Mouse (Mus musculus): ENCODE measurements around the gene Map4k4. TPM values are rescaled to one million over a fixed set of nuclear protein-coding genes. Genes with fewer than 3 reads are reported as not detected.

Gene Map4k4
- polyA plus RNA-seq, 1 experiment from 2014 or later: 45.4 TPM

GRCm38 (mm10) chr1:39944972-39945323, 44.2 kb downstream of the Map4k4 start:
- WGBS: 48% methylated on average over 4 of the region's 4 CpGs
- no peak for DNase-seq (ENCODE audit: low spot score)
- no peaks in the 10 kb centered on the region for H3K9me3 ChIP-seq (replicated peaks)
- H3K4me3 ChIP-seq: no peak overlapping the region
- H3K27ac ChIP-seq: no peak overlapping the region
- peaks cover 90% of the 10 kb centered on the region for H3K4me1 ChIP-seq
- no peaks in the 10 kb centered on the region for H3K27me3 ChIP-seq (ENCODE audit: low read depth, poor library complexity, severe bottlenecking)
- no peaks in the 10 kb centered on the region for H3K36me3 ChIP-seq

- H3K9me3 ChIP-seq (replicated peaks): no peaks in the 10 kb centered on the region
- no peaks in the 10 kb centered on the region for H3K36me3 ChIP-seq
- DNase-seq (ENCODE audit: low spot score): no peak
- H3K27me3 ChIP-seq (ENCODE audit: low read depth, poor library complexity, severe bottlenecking): no peaks in the 10 kb centered on the region
- no peak overlapping the region for H3K27ac ChIP-seq
- H3K4me1 ChIP-seq: peaks cover 89% of the 10 kb centered on the region
- WGBS: 78% methylated on average over 4 of the region's 4 CpGs
- no peak overlapping the region for H3K4me3 ChIP-seq
These were observed 45.7 kb downstream of the Map4k4 start for GRCm38 (mm10) chr1:39946391-39946790.

- Histone ChIP-seq H3K27me3 (ENCODE audit: low read depth, poor library complexity, severe bottlenecking) (no peaks in the 10 kb centered on the region), H3K36me3 (no peaks in the 10 kb centered on the region), H3K9me3 (replicated peaks) (no peaks in the 10 kb centered on the region), H3K27ac (peak overlapping the region; percentile 36; the same call in 1 of the 2 replicates), H3K4me3 (no peak overlapping the region), H3K4me1 (peaks cover 89% of the 10 kb centered on the region)
- WGBS: 67% methylated on average over 6 of the region's 6 CpGs
- DNase-seq (ENCODE audit: low spot score): no peak
These were observed 46.5 kb downstream of the Map4k4 start for GRCm38 (mm10) chr1:39947179-39947578.

- Histone ChIP-seq H3K4me1 (peaks cover 89% of the 10 kb centered on the region), H3K27ac (peak overlapping the region; percentile 36; the same call in 1 of the 2 replicates), H3K36me3 (no peaks in the 10 kb centered on the region), H3K4me3 (no peak overlapping the region), H3K9me3 (replicated peaks) (no peaks in the 10 kb centered on the region), H3K27me3 (ENCODE audit: low read depth, poor library complexity, severe bottlenecking) (no peaks in the 10 kb centered on the region)
- no peak for DNase-seq (ENCODE audit: low spot score)
- 66% methylated on average over 6 of the region's 6 CpGs for WGBS
These were observed 47.1 kb downstream of the Map4k4 start for GRCm38 (mm10) chr1:39947701-39948359.

GRCm38 (mm10) chr1:39949205-39949604, 48.5 kb downstream of the Map4k4 start:
- no peaks in the 10 kb centered on the region for H3K27me3 ChIP-seq (ENCODE audit: low read depth, poor library complexity, severe bottlenecking)
- peaks cover 90% of the 10 kb centered on the region for H3K4me1 ChIP-seq
- no peak for DNase-seq (ENCODE audit: low spot score)
- no peaks in the 10 kb centered on the region for H3K36me3 ChIP-seq
- H3K27ac ChIP-seq: no peak overlapping the region
- H3K9me3 ChIP-seq (replicated peaks): no peaks in the 10 kb centered on the region
- 33% methylated on average over 5 of the region's 5 CpGs for whole genome bisulfite sequencing
- H3K4me3 ChIP-seq: no peak overlapping the region

GRCm38 (mm10) chr1:39949790-39950462, 49.2 kb downstream of the Map4k4 start:
- Histone ChIP-seq H3K9me3 (replicated peaks) (no peaks in the 10 kb centered on the region), H3K4me3 (no peak overlapping the region), H3K27me3 (ENCODE audit: low read depth, poor library complexity, severe bottlenecking) (no peaks in the 10 kb centered on the region), H3K36me3 (no peaks in the 10 kb centered on the region), H3K27ac (no peak overlapping the region), H3K4me1 (peaks cover 88% of the 10 kb centered on the region)
- DNase-seq (ENCODE audit: low spot score): peak; percentile 50
- WGBS: 40% methylated on average over 10 of the region's 10 CpGs

GRCm38 (mm10) chr1:39950590-39950989, 49.9 kb downstream of the Map4k4 start:
- no peak overlapping the region for H3K27ac ChIP-seq
- 47% methylated on average over 3 of the region's 3 CpGs for WGBS
- peaks cover 93% of the 10 kb centered on the region for H3K4me1 ChIP-seq
- H3K9me3 ChIP-seq (replicated peaks): no peaks in the 10 kb centered on the region
- H3K27me3 ChIP-seq (ENCODE audit: low read depth, poor library complexity, severe bottlenecking): no peaks in the 10 kb centered on the region
- no peaks in the 10 kb centered on the region for H3K36me3 ChIP-seq
- no peak overlapping the region for H3K4me3 ChIP-seq
- DNase-seq (ENCODE audit: low spot score): no peak

- Histone ChIP-seq H3K4me1 (peaks cover 82% of the 10 kb centered on the region), H3K9me3 (replicated peaks) (no peaks in the 10 kb centered on the region), H3K36me3 (no peaks in the 10 kb centered on the region), H3K27ac (no peak overlapping the region), H3K27me3 (ENCODE audit: low read depth, poor library complexity, severe bottlenecking) (no peaks in the 10 kb centered on the region), H3K4me3 (no peak overlapping the region)
- DNase-seq (ENCODE audit: low spot score): no peak
- WGBS: 89% methylated on average over 3 of the region's 3 CpGs
These were observed 53.9 kb downstream of the Map4k4 start for GRCm38 (mm10) chr1:39954652-39955051.

GRCm38 (mm10) chr1:39956712-39957111, 56.0 kb downstream of the Map4k4 start:
- peaks cover 72% of the 10 kb centered on the region for H3K4me1 ChIP-seq
- H3K4me3 ChIP-seq: no peak overlapping the region
- no peak overlapping the region for H3K27ac ChIP-seq
- no peaks in the 10 kb centered on the region for H3K9me3 ChIP-seq (replicated peaks)
- H3K27me3 ChIP-seq (ENCODE audit: low read depth, poor library complexity, severe bottlenecking): no peaks in the 10 kb centered on the region
- DNase-seq (ENCODE audit: low spot score): no peak
- WGBS: 76% methylated on average over 5 of the region's 5 CpGs
- H3K36me3 ChIP-seq: no peaks in the 10 kb centered on the region

GRCm38 (mm10) chr1:39957981-39958380, 57.3 kb downstream of the Map4k4 start:
- 87% methylated on average over 7 of the region's 7 CpGs for WGBS
- no peak overlapping the region for H3K4me3 ChIP-seq
- H3K36me3 ChIP-seq: peaks cover 12% of the 10 kb centered on the region
- H3K27ac ChIP-seq: no peak overlapping the region
- no peak for DNase-seq (ENCODE audit: low spot score)
- no peaks in the 10 kb centered on the region for H3K9me3 ChIP-seq (replicated peaks)
- peaks cover 65% of the 10 kb centered on the region for H3K4me1 ChIP-seq
- H3K27me3 ChIP-seq (ENCODE audit: low read depth, poor library complexity, severe bottlenecking): no peaks in the 10 kb centered on the region

- no peak for DNase-seq (ENCODE audit: low spot score)
- peaks cover 41% of the 10 kb centered on the region for H3K4me1 ChIP-seq
- 93% methylated on average over 1 of the region's 1 CpGs for WGBS
- no peaks in the 10 kb centered on the region for H3K27me3 ChIP-seq (ENCODE audit: low read depth, poor library complexity, severe bottlenecking)
- no peaks in the 10 kb centered on the region for H3K9me3 ChIP-seq (replicated peaks)
- H3K4me3 ChIP-seq: no peak overlapping the region
- no peak overlapping the region for H3K27ac ChIP-seq
- H3K36me3 ChIP-seq: peaks cover 39% of the 10 kb centered on the region
These were observed 59.9 kb downstream of the Map4k4 start for GRCm38 (mm10) chr1:39960623-39961022.

GRCm38 (mm10) chr1:39961113-39961512, 60.4 kb downstream of the Map4k4 start:
- no peak overlapping the region for H3K27ac ChIP-seq
- H3K9me3 ChIP-seq (replicated peaks): no peaks in the 10 kb centered on the region
- no peaks in the 10 kb centered on the region for H3K27me3 ChIP-seq (ENCODE audit: low read depth, poor library complexity, severe bottlenecking)
- H3K4me1 ChIP-seq: peaks cover 38% of the 10 kb centered on the region
- H3K36me3 ChIP-seq: peaks cover 42% of the 10 kb centered on the region
- H3K4me3 ChIP-seq: no peak overlapping the region
- DNase-seq (ENCODE audit: low spot score): no peak
- WGBS: 95% methylated on average over 6 of the region's 6 CpGs

GRCm38 (mm10) chr1:39962321-39962720, 61.6 kb downstream of the Map4k4 start:
- no peak for DNase-seq (ENCODE audit: low spot score)
- no peaks in the 10 kb centered on the region for H3K9me3 ChIP-seq (replicated peaks)
- peaks cover 45% of the 10 kb centered on the region for H3K36me3 ChIP-seq
- WGBS: 76% methylated on average over 4 of the region's 4 CpGs
- no peaks in the 10 kb centered on the region for H3K27me3 ChIP-seq (ENCODE audit: low read depth, poor library complexity, severe bottlenecking)
- H3K4me3 ChIP-seq: no peak overlapping the region
- peaks cover 29% of the 10 kb centered on the region for H3K4me1 ChIP-seq
- H3K27ac ChIP-seq: no peak overlapping the region

Data from limb, embryonic 10.5 days (tissue).